Mouse (Mus musculus): ENCODE results near the gene 2310011J03Rik. TPM values are rescaled to one million over a fixed set of nuclear protein-coding genes. Genes with fewer than 3 reads are reported as not detected.
"Not testable (repeated sequence)": the region's sequence is repeated elsewhere in the genome, so short reads cannot be mapped to it uniquely, and the experiment has no call there.

Gene 2310011J03Rik
- polyA plus RNA-seq, 1 experiment from 2014 or later, result 38.4 TPM

DNA sequence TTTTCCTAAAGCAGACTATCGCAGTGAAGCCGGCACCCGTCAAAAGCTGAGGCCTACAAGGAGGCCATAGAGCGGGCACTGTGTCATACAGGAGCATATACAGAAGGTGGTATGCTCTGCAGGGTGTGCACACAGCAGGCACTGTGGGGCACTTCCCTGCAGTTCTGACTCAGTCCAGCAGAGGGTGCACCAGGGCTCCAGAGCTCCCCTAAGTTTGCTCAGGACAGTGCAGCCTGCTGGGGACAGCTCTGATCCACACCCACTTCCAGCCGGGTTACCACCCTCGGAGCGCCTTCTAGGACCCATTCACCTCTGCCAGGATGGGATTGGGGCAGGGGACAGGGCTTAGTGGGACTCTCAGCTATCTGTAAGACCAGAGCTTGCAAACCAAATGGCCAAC is 30.0 kb upstream of the 2310011J03Rik start:
- 5% methylated on average over 7 of the region's 7 CpGs for WGBS
- Histone ChIP-seq H3K4me3 (no peak overlapping the region), H3K4me2 (replicated peaks) (no peak overlapping the region), H3K36me3 (no peaks in the 10 kb centered on the region), H3K27ac (no peak overlapping the region), H3K9me3 (replicated peaks) (no peaks in the 10 kb centered on the region), H3K4me1 (peaks cover 13% of the 10 kb centered on the region), H3K27me3 (peaks cover 98% of the 10 kb centered on the region), H3K9ac (no peak overlapping the region)
- ATAC-seq (ENCODE audit: low FRiP score), result peak; percentile 55

DNA sequence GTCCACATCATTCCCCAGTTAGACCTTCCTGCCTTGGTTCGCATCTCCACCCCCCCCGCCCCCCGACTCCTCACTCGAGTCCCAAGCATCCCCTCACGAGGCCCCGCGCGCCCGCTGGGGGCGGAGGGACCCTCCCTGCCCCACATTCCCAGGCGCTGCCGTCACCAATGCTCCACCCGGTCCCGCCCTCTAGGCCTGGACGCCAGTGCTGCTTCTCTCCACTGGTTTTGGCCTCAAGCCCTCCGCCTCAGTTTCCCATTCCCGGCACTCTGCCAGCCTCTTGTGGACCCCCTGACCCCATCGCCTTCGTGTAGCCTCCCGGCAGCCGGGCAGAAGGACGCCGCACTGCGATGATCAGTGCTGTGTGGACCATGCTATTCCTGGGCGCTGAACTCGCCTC is 28.6 kb upstream of the 2310011J03Rik start:
- Histone ChIP-seq H3K4me2 (replicated peaks) (0 out of 2 replicates have a peak overlapping the region, but pooled peaks have one; percentile 13), H3K4me3 (peak overlapping the region; percentile 7; the same call in 1 of the 2 replicates), H3K9me3 (replicated peaks) (no peaks in the 10 kb centered on the region), H3K4me1 (peaks cover 18% of the 10 kb centered on the region), H3K27me3 (peaks cover 98% of the 10 kb centered on the region), H3K36me3 (no peaks in the 10 kb centered on the region), H3K27ac (no peak overlapping the region), H3K9ac (peak overlapping the region; percentile 6; the same call in 1 of the 2 replicates)
- no peak for ATAC-seq (ENCODE audit: low FRiP score)
- WGBS, result 15% methylated on average over 26 of the region's 26 CpGs

DNA sequence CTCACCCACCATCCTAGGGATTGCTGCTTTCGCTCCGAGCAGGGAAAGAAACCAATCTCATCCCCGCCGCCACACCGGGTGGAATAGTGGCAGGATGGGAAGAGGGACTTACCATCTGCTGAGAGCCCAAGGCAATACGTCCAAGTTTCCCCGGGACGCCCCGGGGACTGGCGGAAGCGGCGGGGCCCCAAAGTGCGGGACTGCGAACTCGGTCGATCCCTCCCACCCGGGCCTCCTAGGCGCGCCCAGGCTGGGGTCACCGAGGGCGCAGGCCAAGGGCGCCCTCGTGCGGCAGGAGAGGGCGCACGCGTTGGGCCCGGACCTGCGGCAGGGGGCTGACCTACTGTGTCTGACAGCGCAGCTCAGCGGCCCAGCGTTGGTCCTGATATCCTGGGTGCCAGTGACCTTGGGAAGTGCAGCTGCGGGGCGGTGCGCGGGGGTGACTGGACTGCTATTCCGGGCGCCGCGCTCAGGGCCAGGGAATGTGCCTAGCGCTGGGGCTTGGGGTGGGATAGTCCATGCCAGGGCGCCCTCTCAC is 28.0 kb upstream of the 2310011J03Rik start, which contains the start of gene Adamtsl5:
TSS of gene Adamtsl5 (minus strand) at position 169 of the 538 bp plus-strand sequence.
- ATAC-seq (ENCODE audit: low FRiP score), result 0 out of 2 replicates have a peak, but pooled peaks have one; percentile 15
- Histone ChIP-seq H3K4me2 (replicated peaks) (peak within 1 kb of the TSS; percentile 31), H3K4me1 (peaks cover 22% of the 10 kb centered on the region), H3K27me3 (peaks cover 98% of the 10 kb centered on the region), H3K36me3 (no peaks in the 10 kb centered on the region), H3K9me3 (replicated peaks) (no peaks in the 10 kb centered on the region), H3K9ac (peak within 1 kb of the TSS; percentile 6; the same call in 1 of the 2 replicates), H3K27ac (no peak within 1 kb of the TSS), H3K4me3 (peak within 1 kb of the TSS; percentile 7)
- WGBS, result under 1% methylated on average over 40 of the region's 42 CpGs

DNA sequence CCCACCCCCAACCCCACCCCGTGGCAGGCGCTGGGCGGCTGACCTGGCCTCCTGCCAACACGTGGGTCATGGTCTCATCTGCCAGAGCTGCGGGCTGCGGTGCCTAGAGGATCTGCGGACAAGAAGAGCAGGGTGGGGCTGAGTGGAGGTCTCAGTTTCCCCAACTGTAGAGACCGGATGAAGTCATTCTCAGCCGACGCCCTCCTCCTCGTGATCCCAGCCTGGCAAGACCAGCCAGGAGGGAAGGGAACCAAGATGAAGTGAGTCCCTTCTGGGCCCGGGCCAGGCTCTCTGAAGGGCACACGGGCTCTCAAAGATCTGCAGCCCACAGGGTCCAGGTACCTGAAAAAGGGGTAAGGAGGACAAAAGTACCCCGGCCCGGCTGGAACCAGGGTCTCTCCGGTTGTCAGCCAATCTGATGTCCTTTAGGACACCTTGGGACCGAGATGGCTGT is 27.2 kb upstream of the 2310011J03Rik start:
- Histone ChIP-seq H3K27me3 (peaks cover 98% of the 10 kb centered on the region), H3K4me2 (replicated peaks) (no peak overlapping the region), H3K27ac (no peak overlapping the region), H3K36me3 (no peaks in the 10 kb centered on the region), H3K9me3 (replicated peaks) (no peaks in the 10 kb centered on the region), H3K4me1 (peaks cover 30% of the 10 kb centered on the region), H3K4me3 (no peak overlapping the region), H3K9ac (no peak overlapping the region)
- WGBS, result 13% methylated on average over 17 of the region's 17 CpGs
- no peak for ATAC-seq (ENCODE audit: low FRiP score)

DNA sequence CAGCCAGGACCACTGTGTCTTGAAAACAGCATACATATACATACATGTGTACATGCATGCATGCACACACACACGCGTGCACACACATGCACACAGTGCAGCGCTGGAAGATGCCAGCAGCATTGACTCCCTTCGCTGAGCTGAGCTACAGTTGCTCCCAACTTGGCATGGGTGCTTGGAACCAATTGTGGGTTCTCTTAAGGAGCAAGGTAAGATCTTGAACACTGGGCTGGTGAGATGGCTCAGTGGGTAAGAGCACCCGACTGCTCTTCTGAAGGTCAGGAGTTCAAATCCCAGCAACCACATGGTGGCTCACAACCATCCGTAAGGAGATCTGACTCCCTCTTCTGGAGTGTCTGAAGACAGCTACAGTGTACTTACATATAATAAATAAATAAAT is 25.6 kb upstream of the 2310011J03Rik start:
- H3K27ac ChIP-seq; H3K4me2 ChIP-seq (replicated peaks); H3K9me3 ChIP-seq (replicated peaks); H3K4me3 ChIP-seq; ATAC-seq (ENCODE audit: low FRiP score); H3K9ac ChIP-seq; H3K36me3 ChIP-seq: not testable (repeated sequence)
- 67% methylated on average over 6 of the region's 6 CpGs for WGBS
- Histone ChIP-seq H3K27me3 (peaks cover 98% of the 10 kb centered on the region), H3K4me1 (peaks cover 45% of the 10 kb centered on the region)

DNA sequence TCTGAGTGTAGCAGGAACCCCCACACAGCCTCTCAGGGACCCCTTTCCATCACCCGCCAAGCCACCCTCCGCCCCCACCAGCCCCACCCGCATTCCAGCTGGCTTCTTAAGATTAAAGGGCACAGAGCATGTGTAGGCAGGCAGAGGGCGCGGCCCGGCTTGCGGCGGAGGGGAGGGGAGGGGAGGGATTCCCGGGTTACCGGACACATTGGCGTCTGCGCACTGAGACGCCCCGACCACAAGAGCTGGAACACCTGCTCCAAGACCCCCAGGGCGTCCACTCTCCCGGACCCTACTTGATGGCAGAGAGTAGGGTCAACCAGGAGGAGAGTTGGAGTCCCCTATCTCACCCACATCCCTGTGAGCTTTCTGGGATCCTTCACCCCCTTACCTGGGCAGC is 24.8 kb upstream of the 2310011J03Rik start:
- no peaks in the 10 kb centered on the region for H3K36me3 ChIP-seq
- H3K4me1 ChIP-seq, result peaks cover 49% of the 10 kb centered on the region
- WGBS, result 0% methylated on average over 10 of the region's 16 CpGs
- peaks cover 98% of the 10 kb centered on the region for H3K27me3 ChIP-seq
- no peak overlapping the region for H3K27ac ChIP-seq
- H3K9ac ChIP-seq, result no peak overlapping the region
- H3K4me2 ChIP-seq (replicated peaks), result peak overlapping the region; percentile 1; the same call in 1 of the 2 replicates
- H3K4me3 ChIP-seq, result no peak overlapping the region
- no peaks in the 10 kb centered on the region for H3K9me3 ChIP-seq (replicated peaks)
- ATAC-seq (ENCODE audit: low FRiP score), result no peak

DNA sequence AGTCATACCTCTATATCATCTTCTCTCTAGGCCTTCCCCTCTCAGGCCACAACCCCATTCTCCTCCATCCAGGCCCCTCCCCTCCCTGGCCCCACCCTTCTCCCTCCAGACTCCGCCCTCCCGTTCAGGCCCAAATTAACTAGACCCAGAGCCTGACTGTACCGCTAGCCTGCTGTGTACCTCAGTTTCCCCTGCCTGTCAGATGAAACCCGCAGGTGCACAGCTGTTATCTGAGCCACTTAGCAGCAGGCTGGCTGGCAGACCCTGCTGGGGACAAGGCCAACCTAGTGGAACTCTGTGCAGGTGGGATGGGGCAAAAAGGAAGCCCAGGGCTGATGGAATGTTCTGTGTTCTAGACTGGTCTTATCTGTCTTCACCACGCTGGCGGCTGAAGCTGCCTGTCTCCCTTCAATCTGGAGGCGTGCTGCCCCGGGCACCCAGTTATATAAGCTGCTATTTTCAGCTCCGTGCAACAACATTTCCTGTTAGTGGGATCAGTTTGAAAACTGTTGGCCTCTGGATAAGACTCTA is 23.9 kb upstream of the 2310011J03Rik start:
- WGBS, result 43% methylated on average over 9 of the region's 9 CpGs
- Histone ChIP-seq H3K4me3 (no peak overlapping the region), H3K9ac (no peak overlapping the region), H3K27me3 (peaks cover 94% of the 10 kb centered on the region), H3K4me2 (replicated peaks) (no peak overlapping the region), H3K27ac (no peak overlapping the region), H3K36me3 (no peaks in the 10 kb centered on the region), H3K9me3 (replicated peaks) (no peaks in the 10 kb centered on the region), H3K4me1 (peaks cover 50% of the 10 kb centered on the region)
- ATAC-seq (ENCODE audit: low FRiP score), result no peak

DNA sequence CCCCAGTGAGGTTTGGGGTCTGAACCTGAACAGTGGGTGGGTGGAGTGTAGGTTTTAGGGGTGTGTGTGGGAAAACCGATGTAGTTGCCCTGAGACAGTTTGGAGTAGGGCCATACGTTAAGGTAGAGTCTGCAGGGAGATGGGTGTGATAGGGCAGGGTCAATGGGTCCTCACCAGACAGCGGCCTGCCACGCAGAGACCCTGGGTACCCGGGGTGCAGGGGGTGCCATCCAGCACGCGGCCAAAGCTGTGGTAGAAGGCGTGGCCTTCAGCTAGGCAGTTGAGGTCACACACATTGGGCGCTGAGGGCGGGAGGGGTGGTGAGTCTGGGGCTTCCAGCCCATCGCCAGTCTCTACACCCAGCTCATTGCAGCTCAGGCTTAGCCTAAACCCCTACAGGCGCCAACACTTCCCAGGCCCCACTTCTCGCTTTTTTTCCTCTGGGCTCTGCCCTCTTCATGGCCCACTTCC is 23.1 kb upstream of the 2310011J03Rik start:
- ATAC-seq (ENCODE audit: low FRiP score), result peak; percentile 15
- H3K4me1 ChIP-seq, result peaks cover 43% of the 10 kb centered on the region
- H3K4me3 ChIP-seq, result peak overlapping the region; percentile 33
- no peaks in the 10 kb centered on the region for H3K9me3 ChIP-seq (replicated peaks)
- no peaks in the 10 kb centered on the region for H3K36me3 ChIP-seq
- H3K9ac ChIP-seq, result no peak overlapping the region
- H3K27me3 ChIP-seq, result peaks cover 87% of the 10 kb centered on the region
- no peak overlapping the region for H3K27ac ChIP-seq
- H3K4me2 ChIP-seq (replicated peaks), result peak overlapping the region; percentile 54
- WGBS, result 29% methylated on average over 11 of the region's 13 CpGs

DNA sequence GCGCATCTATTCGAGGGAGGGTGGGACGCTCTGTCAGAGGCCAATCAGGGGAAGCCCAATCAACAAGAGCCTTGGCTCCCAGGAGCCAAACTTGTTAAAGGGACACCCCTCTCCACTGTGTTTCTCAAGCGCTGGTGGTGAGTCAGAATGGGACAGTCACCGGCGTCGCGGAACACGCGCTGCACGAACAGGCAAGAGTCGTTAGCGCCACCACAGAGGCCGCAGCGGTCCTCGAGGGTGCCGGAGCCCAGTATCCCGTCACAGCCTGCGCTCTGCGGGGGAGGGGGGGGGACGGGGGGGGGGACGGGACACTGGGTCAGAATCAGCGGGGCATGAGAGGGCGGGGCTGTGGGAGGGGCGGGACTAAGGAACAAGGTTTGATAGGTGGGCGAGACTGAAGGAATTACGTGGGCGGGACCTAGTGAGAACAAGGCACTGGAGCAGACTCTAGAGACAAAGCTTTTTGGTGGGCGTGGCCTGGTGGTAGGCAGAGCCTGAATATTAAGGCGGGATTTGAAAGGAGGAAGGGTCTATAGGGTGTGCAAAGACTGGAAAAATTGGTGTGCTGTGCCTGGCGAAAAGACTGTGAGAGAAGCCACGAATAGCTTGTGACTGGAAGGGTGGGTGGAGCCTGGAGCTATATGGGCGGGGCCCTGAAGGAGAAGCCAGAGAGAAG is 22.6 kb upstream of the 2310011J03Rik start:
- Histone ChIP-seq H3K4me1 (peaks cover 38% of the 10 kb centered on the region), H3K27ac (no peak overlapping the region), H3K9me3 (replicated peaks) (no peaks in the 10 kb centered on the region), H3K36me3 (no peaks in the 10 kb centered on the region), H3K4me2 (replicated peaks) (peak overlapping the region; percentile 54), H3K27me3 (peaks cover 81% of the 10 kb centered on the region), H3K9ac (peak overlapping the region; percentile 45; the same call in 1 of the 2 replicates), H3K4me3 (peak overlapping the region; percentile 33)
- under 1% methylated on average over 27 of the region's 33 CpGs for WGBS
- ATAC-seq (ENCODE audit: low FRiP score), result peak; percentile 72

DNA sequence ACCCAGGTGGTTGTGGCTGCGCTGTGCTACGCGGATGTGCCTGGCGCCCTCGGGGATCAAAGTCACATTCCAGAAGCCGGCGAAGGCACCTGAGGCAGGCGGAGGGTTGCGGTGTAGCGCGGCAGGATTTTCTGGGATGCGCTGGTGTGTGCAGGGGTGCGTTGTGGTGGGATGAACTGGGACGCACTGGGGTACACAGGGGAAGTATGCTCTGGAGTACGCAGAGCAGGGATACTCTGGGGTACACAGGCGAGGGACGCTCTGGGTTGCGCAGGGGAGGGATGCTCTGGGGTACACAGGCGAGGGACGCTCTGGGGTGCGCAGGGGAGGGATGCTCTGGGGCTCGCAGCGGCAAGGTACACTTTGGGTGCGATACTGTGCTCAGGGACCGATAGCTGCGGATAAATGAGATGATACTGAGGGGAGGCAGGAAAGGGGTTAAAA is 22.0 kb upstream of the 2310011J03Rik start:
- WGBS, result 2% methylated on average over 26 of the region's 26 CpGs
- ATAC-seq (ENCODE audit: low FRiP score), result no peak
- Histone ChIP-seq H3K36me3 (no peaks in the 10 kb centered on the region), H3K4me2 (replicated peaks) (peak overlapping the region; percentile 54), H3K27ac (no peak overlapping the region), H3K4me3 (peak overlapping the region; percentile 33), H3K9ac (peak overlapping the region; percentile 45; the same call in 1 of the 2 replicates), H3K9me3 (replicated peaks) (no peaks in the 10 kb centered on the region), H3K27me3 (peaks cover 75% of the 10 kb centered on the region), H3K4me1 (peaks cover 38% of the 10 kb centered on the region)

DNA sequence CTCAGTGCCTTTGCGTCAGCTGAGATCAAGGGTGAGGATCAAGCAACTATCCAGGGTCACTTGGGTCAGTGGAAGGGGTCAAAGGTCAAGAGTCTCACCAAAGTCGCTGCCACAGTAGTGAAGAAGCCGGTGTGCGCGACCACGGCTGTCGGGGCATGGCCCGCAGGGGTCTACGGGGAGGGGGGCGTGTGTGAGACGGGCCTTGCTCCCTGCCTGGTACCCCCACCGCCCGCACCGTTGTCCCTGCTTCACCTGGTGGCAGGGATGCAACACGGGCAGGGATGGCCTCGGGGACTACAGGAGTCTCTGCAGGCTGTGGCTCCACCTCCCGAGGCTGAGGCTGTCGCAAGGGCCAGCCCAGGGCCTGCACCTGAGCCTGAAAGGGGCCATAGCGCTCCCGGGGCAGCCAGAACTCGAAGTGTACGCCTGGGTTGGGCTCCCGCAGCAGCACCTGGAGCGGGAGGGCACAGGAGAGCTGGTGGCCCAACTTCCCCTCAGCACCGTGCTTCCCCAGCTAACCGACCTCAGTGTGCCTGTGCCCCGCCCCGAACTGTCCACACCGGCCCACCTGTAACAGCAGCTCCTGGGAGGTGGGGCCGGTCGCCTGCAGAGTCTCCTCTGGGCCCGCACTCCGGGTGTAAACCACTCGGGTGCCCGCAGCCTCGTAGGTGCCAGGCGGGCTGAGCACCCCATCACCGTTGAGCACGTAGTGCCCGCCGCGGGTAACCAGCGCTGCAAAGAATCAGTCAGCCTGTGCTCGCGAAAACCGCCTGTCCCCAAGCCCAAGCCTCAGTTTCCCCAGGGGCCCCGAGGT is 21.4 kb upstream of the 2310011J03Rik start:
- H3K27ac ChIP-seq, result no peak overlapping the region

More for the DNA sequence above, 21.4 kb upstream of the 2310011J03Rik start:
- Histone ChIP-seq H3K27me3 (peaks cover 70% of the 10 kb centered on the region), H3K9me3 (replicated peaks) (no peaks in the 10 kb centered on the region), H3K4me3 (peak overlapping the region; percentile 33), H3K9ac (no peak overlapping the region), H3K4me1 (peaks cover 38% of the 10 kb centered on the region), H3K36me3 (no peaks in the 10 kb centered on the region), H3K4me2 (replicated peaks) (peak overlapping the region; percentile 54)
- ATAC-seq (ENCODE audit: low FRiP score), result 0 out of 2 replicates have a peak, but pooled peaks have one; percentile 3
- WGBS, result 2% methylated on average over 44 of the region's 47 CpGs

Measured in hindbrain, embryonic 12.5 days (tissue).